Mouse (Mus musculus) frontal cortex, postnatal 25 days (tissue): ENCODE measurements at regions not wholly inside any gene's neighbourhood (a gene's known extent, or its start where the extent isn't known, plus 50 kb on each side); places are given as distances from the start of the nearest gene placed in this dataset.

Experiments used
- DNase-seq, 2 experiments: peaks; one replicate each; pipeline ENCODE4 v3.0.0; 2022; ENCODE audit warnings: low spot score in 2 of 2

DNA sequence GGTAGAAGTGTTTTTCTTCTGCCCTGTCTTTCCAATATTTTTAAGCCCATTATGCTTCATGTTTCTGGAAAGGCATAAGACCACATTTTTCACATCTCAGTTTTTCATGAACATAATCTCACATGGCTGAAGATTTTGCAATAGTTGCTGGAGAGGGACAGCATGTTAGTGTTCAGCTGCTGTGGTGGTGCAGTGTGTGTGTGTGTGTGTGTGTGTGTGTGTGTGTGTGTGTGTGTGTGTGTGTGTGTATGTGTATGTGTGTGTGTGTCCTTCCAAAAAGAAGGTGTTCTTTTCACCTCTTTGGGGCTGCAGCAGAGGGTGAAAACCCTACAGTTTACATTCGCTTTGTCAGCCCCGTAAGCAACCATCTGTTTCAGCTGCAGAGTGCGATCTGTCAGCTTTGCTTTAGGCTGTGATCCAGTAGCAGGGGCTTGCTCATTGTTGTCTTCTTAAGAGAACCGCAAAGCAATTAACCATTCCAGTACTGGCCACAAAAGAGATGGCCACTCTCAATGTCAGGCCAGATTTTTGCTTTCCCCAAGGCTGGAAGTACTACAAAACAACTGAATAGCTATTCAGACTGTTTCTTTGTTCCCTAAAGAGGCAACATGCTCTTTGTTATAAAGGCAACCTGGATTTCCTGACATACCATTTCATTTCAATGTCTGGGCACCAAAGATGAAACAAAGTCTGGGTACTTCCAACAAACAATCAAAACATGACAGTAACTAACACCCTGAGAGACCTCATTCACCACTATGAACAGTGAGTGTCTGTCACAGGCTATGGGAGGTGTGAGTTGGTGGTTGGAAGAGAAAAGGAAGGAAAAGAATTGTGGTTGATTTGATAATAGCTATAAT is 520.2 kb upstream of the Cited2 start:
- DNase-seq = no peak

DNA sequence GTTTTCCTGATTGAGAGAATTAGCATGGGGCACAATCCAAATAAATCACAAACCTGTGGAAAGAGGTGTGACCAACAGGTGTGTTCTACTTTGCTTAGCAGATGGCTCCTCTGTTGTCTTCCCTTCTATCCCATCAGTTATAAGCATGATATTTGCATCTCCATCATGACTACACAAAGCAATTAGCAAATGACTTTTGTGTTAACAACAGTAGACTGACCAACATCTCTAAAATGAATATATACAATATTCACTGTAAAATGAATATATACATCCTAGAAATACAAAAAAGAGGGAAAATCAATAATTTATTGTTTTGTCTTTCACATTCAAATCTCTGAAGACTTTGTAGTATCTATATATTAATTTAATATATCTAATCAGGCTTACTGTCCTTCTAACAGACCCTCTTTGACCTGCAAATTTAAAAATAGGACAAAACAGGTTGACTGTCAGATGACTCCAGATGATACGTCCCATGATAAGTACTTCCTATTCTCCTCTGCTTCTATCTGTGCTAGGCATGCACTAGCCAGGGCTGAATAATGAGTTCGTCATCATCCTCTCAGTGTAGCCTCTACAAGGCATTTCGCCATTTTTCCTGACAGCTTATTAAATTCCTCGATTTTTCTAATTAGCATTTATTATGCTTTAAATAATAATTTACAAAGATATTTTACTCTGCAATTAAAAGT is 519.5 kb upstream of the Cited2 start:
- DNase-seq = no peak

DNA sequence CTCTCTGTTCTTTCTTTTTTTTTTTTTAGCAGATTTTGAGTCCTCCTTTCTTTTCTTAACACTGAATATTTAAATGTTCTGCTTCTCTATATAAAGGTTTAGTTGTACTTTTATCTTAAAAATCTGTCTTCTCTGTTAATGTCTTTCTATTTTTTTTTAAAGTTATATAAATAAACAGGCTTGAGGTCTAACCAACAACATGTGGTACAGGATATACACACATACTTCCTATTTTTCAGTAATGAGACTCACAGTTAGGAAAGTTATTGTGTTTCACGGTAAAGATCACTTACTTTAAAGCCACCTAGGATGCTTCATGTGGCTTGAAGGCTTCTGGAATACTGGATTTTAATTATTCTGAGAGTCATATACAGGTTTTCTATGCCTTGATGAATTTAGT is 518.9 kb upstream of the Cited2 start:
- DNase-seq = no peak

DNA sequence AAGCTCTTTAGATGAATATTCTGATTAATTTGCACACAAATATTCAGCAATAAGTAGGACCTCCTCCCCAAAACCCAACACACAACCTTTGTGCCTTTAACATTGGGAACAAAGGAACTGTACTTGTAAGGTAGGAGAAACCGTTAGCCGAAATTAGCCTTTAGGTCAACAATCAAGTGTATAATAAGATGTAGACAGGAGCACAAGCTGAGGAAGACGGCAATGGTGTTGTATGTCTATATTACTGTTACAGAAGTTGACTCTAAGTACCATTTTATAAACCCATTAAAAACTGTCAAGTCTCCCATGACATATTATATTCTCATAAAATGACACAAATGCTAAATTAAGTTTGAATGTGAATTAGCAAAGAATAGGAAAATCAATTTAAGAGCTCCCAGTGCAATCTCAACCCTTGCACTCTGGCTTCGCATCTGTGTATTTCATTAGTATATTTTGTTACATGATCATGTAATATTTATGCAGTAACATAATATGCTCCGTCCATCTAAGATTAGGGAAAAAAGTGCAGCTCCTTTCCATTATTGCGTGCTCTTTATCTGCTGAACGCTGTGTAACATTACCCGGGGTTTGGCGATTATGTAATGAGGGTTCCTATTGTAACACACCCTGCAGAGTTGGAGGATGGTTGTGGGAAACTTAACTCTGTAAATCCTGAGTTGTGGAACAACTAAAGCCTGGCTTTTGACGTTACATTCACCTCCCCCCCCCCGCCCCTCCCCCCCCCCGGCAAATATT is 510.3 kb upstream of the Cited2 start:
- no peak for DNase-seq

DNA sequence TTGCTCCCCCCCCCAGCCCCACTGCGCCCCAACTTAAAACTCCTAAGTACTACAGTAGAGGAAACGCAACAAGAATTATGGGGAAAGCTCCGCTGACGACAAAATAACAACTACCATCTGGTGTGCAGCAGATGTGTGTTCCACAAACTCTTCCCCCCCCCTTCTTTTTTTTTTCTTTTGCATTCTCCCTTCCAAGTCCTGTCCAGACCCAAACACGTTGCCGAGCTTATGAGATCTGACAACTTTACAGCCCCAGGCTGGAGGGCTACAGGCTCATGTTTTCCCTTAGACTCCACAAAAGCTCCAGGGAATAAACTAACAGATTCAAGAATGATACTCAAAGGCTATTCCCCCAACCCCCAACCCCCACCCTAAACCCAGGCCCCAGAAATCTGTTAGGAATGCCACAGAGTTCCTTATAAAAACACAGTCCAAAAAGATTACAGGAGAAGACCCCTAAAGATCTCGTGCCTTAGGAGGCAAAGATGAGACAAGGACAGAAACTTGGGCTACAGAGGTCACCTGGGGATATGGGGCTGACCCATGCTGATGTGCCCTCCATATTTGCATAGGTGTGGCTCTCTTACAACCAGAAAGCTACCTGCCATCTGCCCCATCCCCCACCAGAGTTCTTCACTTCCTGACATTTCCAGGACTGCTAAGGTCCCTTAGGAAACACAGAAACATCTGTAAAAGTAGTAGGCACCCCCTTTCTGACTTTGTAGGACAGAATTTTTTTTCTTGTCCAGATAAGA is 509.5 kb upstream of the Cited2 start:
- no peak for DNase-seq

DNA sequence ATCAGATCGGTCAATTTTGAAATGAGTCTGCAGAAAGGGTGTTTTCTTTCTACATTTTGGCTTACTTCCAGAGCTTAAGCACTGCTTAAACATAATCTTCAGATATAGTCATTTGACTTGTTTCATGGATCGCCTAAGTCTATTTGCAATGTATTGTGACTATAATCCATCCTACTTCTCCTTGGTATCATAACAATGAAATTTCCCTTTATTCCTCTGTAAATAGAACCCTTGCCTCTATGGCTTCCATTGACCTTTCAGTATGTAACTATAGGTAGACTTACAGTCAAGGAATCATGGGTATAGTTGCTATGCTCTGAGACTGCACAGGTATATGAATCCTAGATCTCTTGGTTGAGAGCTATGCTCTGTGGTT is 509.0 kb upstream of the Cited2 start:
- DNase-seq = no peak

DNA sequence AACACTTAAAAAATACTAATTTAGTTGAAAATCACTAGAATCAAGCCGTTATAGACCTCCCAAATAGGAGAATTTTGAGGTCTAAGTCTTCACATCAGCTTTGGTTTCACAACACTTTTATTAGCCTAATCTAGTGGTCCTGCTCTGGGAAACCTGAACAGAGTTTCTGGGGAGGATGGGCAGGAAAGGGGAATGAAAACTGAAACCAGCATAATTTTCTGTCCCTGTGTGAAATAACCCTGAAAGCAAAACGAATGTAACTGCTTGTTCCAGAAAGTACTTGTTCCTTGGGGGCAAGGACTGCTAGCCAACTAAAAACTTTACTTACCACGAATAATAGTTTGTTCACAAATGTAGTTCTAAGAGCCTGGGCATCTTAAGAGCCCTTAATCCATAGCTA is 508.0 kb upstream of the Cited2 start:
- DNase-seq = no peak

DNA sequence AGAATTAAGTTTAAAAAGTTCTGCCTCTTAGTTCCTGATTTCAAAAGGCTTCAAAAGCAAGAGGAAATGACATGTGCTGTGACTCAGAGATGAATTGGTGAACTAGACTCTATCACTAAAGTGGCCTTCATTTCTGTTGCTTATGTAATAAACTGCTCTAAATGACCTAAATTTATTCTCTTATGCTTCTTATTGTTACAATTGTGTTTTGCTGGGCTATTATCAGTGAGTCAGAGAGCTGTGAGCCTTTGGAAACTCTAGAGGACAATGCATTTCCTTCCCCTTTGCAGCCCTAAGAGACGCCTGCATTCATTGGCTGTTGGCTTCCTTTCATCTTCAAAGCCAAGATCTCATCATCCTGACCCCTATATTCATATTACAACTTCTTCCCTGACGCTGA is 501.5 kb upstream of the Cited2 start:
- no peak for DNase-seq

DNA sequence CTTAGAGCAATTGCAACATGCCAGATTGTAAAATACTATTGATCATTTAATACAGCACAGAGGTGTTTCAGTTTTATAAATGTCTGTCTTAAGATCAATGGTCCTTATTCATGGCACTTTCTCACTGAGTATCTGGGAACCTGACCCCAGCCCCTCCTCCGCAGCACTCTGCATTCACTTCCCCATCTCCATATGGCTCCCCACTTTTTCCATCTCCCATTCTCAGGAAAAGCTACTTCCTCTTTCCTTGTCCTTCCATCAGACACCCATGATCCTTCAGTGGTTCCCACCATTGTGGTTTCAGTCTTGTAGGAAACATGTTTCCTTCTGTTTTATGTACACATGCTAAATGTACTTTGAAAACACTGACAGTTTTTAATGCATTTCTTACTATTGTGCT is 497.3 kb upstream of the Cited2 start:
- DNase-seq = no peak

DNA sequence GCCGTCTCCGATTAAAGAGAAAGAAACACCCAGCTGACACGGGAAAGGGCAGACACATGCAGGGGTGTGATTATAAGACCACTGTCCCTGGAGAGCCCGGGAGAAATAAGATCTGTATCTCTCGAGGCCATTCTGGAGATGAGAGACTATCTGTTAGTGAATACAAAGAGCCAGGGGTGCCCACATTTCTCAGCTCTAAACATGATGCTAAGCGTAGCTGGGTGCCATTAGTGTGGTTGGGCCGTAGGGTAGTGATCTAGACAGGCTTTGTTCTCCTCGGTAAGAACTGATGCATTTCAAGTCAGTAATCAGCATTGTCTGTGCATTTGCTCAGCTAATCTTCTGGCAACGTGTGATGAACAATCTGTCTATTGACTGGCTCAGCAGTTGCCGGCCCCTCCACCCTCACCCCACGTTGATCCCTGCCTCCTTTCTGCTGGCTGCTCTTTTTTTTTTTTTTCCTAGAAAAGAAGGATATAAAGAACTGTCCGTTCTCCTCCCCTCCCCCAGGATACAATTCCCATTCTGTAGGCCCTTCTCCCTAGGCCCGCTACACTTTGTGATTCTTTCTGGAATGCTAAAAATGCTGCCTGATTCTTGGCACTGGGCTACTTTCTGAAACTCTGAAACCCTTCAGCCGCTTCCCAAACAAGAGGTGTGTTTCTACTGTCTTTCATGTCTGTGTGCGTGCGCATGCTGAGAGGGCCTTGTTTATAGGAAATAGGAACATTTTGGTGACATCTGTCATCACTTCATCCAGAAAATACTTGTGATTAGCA is 492.8 kb upstream of the Cited2 start:
- no peak for DNase-seq

DNA sequence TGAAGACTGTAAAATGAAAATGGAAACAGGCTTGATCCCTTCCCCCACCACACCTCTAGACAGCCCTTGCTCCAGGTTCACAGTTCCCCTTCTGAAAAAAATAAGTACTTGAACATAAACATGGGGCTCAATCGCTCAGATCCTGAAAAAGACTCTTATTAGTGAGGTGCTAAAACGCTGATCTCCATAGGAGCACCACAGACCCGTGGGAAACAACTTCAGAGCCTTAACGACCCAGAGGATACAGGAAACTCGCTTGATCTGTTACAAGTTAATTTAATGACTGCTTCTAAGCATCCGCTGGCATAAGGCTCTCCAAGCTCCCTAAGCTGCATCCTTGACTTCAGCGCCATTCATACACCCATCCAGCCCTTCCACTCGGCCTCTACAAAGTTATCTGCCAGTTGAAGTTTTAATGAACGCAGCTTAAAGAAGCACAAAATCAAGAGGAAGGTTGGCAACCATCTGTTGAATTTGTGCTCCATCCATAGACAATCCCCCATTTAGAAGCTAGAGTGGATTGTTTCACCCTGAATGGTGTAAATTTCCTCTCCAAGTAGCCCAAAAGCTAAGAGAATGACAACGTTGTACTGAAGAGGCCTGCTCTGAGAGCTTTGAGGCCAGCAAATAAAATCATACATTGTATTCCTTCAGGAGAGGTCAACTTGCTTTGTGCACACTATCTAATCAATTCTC is 486.9 kb upstream of the Cited2 start:
- no peak for DNase-seq

DNA sequence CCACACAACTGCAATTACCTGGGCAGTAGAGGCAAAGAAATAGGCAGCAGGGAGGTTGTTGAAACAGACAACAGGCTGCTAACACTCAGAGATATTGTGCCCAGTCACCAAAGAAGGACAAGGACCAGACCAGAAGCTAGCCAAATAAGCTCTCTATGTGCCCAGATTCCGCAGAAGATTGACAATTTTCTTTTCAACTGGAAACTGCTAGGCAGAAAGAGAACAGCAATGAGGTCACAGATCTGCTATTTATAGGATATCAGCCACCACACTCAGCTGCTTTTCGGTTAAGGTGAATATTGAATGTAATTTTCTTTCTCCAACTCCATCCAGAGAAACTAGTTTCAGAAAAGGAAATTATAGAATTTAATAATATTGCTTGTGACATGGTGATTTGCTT is 486.3 kb upstream of the Cited2 start:
- DNase-seq = no peak

DNA sequence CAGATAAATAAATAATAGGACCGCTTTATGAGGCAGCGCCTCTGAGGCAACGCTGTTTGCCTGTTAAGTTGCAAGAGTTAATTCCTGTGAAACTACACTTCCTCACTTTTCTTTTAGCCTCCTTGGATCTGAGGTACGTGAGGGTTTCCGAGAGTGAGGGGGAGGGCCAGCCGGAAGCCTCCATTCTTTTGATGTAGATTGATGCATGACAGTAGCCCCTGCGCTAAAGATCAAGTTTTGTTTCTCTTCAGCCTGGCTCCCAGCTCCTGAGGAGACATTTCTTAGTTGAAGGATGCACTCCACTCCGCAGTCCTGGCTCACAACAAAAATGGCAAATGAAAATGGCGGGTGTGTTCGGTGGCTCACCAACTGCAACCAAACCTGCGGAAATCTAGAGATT is 485.6 kb upstream of the Cited2 start:
- no peak for DNase-seq

DNA sequence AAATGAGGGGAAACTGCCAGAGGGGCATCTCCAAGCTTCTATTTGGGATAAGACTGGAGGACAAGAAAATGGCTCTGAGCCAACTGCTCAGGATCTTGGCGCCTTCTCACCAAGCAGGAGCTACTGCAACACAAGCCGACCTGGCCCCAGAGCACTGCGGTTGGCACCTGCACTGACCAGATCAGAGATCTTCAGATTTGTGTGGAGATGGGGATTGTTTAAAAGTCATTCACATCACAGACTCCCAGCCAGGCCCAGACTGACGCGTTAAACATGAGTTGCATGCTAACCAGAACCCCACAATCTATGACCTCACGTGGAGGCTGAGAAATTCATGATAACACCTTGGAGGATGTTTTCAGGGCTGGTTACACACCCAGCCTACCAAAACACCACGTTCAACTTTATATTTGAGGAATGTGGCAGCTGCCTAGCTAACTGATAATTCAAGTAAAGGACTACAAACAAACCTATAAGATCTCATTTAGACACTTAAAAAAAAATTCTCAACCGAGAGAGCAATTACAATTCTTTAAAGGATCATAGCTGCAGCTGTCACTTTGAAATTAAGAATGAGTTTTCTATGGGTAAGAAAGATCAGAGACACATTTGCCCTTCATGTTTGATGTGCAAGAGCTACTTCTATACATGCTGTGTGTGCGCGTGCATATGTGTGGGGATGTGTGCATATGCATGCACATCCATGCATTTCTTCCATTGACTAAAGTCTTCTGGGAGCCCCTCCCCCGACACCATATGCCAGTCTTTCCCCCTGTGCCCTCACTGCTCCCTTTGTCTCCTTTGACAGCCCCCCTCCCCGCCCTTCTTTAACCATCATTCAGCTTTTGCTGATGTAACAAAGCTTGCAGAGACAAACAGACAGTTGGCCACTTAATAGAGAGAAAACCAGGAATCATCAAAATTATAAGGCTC is 484.8 kb upstream of the Cited2 start:
- no peak for DNase-seq

DNA sequence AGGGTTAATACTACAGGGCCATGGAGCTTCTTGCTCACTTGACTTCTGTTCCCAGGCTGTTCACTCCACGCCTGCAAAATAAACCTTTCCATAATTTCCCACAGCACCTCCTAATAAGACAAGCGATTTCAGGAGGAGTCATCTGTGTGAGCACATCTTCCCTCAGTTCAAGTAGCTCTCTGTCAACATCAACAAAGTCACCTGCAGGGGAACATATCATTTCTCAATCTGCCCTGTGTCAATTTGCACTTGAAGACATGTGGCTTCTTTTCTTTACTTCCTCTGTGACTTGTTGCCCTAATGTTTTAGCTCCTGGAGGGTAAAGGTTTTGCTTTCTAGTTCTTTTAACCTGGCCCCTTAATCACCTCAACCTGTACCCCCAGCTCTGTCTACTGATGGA is 474.7 kb upstream of the Cited2 start:
- no peak for DNase-seq

DNA sequence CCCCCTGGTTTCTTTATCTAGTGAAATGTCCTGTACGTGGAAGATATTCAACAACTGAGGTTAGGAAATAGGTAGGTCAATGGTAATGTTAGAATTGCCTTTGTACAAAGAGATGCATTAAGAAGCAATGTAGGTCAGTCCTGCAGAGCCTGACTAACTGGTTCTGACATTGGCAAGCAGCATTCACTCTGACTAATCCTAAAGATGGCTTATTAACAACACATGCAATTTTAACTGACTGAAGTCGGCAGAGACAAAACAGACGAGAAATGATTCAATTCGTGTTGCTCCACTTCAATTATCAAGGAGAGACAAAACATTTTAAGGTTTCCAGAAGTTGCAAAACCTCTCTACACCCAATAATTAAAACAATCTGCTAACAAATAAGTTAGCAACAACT is 470.0 kb upstream of the Cited2 start:
- DNase-seq = no peak

DNA sequence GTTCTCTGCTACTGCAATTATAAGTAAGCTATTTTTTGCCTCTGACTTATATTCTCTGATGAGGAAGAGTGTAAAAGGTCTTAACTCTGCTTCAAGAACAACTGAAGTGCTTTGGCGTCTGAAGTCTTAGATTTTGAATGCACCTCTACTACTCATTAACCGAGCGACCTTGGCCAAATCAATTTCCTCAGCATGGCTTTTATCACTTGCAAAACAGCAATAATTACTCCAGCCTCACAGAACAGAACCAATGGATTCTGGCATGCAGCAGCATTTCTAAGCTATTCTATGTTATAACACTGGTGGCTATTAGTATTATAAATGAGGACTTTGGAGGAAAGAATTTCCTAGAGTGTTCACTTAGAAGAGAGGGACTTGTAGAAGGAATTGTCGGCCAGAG is 462.9 kb upstream of the Cited2 start:
- DNase-seq = no peak

DNA sequence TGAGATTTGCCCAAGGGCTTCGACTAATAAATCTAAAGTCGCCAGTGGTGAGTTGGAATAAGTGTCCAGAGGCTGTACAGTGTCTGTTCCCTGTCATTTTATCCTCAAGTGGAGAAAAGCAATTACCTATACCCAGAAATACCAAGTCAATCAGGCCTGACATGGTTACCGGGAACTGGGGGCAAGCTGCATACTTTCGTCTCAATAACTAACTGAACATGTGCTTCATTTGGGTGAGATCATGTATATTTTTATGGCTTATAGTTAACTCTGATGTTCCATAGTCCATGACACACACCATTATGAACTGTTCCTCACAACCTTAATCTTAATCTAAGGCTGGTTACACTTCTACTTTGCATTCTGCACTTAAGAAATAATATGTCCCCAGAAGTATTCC is 462.4 kb upstream of the Cited2 start:
- no peak for DNase-seq

DNA sequence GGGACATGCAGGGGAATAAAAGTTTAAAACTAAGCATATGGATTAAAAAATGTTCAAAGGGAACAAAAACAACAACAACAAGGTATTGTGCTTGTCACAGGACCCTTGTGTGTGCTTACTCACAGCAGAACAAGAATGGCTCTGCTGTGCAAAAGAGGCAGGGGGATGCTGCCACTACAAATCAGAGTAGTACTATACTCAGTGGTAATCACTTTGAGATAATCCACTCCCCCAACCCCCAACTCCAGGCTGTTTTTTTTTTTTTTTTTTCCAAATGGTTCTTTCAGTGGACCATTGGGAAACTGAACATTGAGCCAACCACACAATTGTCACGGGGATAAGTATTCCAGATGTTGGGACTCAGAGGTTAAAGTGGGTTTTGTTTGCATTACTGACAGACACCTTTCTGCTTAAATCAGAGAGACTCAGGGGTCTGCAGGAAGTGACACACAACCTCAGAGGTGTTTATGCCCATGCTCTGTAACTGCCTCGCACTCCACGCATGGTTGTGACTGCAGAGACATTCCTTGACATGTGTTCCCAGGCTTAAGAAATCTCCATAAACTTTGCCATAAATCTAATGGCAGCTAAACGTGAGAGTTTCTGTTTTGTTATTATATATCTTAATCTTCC is 461.7 kb upstream of the Cited2 start:
- DNase-seq = no peak
